Mouse (Mus musculus): Measurements from ENCODE around the gene Rhbdd2. TPM values are rescaled to one million over a fixed set of nuclear protein-coding genes. Genes with fewer than 3 reads are reported as not detected.
A peak's percentile ranks its signal among the peaks of the same experiment; 100 is the strongest.
"Not testable (repeated sequence)": the region's sequence is repeated elsewhere in the genome, so short reads cannot be mapped to it uniquely, and the experiment has no call there.

Gene Rhbdd2
- 10 to 100 TPM; 17.8 to 27.3 (median 26.2) TPM for polyA plus RNA-seq (2017; shearing (Covaris generic))

- peak; percentile 98 for ATAC-seq
Measured at GRCm38 (mm10) chr5:135632117-135632796, at the start of gene Rhbdd2. TSS of gene Rhbdd2 (plus strand) at chr5:135632618.

DNA sequence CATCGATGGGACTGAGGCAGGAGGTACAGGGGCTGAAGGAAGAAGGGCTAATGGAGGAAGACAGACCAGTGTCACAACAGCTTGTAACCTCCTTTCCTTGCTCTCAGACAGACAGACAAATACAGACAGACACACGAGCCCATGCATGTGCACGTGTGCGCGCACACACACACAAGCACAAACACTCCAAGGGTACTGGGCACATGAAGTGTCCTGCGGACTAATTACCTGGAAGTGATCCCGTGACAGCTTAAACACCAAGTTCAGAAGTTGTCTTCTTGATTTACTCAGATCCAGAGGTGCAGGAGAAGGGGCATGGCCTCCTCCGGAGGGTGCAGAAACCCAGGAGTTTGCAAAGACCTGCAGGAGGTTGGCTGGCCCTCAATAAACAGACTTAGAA is 46.7 kb upstream of the Rhbdd2 start:
- ATAC-seq, result no peak

GRCm38 (mm10) chr5:135587764-135588163 is 44.7 kb upstream of the Rhbdd2 start:
- ATAC-seq, result no peak

DNA sequence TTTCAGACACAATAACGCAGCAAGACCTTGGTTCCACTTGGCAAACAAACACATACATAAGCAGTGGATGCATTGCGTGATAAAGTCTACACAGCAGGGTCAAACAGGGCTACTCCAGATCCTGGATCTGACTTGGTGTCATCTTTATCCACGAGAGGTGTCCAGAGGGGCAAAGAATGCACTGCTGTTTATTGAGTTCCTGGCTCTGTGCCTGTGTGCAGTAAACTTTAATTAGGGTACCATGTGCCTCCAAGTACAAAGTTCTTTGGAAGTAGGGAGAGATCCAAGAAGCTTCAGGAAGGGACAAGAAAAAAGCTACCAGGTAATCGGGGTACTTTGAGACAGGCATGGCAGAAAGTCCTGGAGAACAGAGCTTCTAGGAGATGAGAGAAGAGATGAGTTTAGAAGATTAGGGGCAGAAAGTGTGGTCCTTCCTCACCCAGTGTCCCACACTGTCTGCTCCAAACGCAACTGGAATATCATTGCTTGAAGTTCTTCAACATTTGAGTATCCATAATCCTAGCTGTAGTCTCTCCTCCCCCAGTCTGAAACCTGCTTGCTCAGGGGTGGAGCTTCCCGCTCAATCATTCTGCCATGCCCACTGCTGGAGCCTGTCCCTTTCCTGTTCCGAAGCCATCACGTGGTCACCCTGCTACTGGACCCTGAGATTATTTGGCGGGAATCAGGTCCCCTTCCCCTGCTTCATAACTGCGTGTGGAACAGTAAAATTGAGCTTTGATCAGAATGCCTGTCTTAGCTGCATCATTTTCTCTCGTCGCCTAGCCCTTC is 42.2 kb upstream of the Rhbdd2 start:
- ATAC-seq, result no peak

GRCm38 (mm10) chr5:135604643-135605042 is 27.8 kb upstream of the Rhbdd2 start:
- not testable (repeated sequence) for ATAC-seq

GRCm38 (mm10) chr5:135606717-135607116 is 25.7 kb upstream of the Rhbdd2 start:
- not testable (repeated sequence) for ATAC-seq

DNA sequence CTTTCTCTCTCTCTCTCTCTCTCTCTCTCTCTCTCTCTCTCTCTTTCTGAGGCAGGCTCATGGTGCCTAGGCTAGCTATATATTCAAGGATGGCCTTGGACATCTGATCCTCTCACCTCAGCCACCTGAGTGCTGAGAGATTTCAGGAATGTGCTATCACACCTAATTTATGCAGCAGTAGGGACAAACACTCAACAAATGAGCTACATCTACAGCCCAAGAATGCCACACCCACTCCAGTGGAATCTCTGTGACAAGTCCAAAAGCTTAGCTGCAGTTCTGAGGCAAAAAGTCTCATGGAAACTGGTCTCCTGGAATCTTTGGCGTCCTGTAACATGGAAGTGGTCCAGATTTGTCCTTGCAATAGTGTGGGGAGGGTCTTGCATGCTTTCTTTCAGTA is 24.8 kb upstream of the Rhbdd2 start:
- ATAC-seq, result no peak

DNA sequence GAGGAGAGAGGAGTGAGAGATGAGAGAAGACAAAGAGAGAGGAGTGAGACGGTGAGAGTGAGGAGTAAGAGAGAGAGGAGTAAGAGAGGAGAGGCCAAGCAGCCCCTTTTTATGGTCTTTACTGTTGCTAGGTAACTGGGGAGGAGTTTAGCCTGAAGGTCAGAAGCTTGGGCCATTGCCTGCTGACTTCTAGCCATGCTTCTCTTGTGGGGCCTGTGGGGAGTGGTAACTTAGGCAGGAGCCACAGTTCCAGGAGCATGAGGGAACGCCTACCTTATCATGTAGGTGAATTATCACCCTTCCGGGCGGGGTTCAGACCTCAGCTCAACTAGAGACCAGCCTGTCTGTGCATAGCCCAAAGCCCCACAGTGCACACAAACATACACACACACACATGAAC is 22.6 kb upstream of the Rhbdd2 start:
- ATAC-seq, result no peak

GRCm38 (mm10) chr5:135619741-135620140 is 12.7 kb upstream of the Rhbdd2 start:
- ATAC-seq, result not testable (repeated sequence)

DNA sequence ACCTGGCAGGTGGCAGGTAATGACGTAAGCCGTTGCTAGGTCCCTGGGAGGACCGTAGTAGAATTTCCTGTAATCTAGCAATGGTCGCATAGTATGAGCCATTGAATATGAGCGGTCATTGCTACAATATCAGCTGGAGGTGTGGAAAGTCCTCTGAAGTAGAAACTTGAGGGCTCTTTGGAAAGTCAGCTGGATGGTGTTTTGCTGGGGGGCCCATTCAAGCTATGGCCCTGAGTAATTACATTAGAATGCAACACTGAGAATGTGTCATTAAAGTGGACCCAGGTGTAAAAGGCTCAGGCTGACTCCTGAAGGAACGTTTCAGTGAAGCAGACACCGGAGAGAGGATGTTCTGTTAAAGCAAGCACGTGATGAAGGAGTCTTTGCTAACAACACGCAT is 11.9 kb upstream of the Rhbdd2 start:
- no peak for ATAC-seq

GRCm38 (mm10) chr5:135621725-135622124 is 10.7 kb upstream of the Rhbdd2 start:
- no peak for ATAC-seq

GRCm38 (mm10) chr5:135623006-135623563 is 9.3 kb upstream of the Rhbdd2 start:
- ATAC-seq, result no peak

DNA sequence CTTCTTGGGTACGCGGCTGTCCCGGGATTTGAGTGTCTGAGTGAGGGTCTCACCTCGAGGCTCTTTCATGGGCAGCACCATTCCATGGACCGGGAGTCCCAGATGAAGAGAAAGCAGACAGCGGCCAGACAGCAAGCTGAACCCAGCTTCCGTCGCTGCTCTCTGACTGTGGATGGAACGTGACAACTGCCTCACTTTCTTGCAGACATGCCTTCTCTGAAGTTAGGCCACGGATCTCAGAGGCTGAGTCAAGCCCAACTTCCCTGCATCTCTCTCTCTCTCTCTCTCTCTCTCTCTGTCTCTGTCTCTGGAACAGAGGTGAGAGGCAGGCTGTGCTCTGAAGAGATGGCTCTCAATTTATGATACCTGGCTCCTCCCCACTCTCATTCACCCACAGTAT is 3.5 kb upstream of the Rhbdd2 start:
- ATAC-seq, result no peak

- ATAC-seq, result no peak
Measured at GRCm38 (mm10) chr5:135629401-135629800, 3.0 kb upstream of the Rhbdd2 start.

- ATAC-seq, result no peak
Measured at GRCm38 (mm10) chr5:135630598-135630997, 1.8 kb upstream of the Rhbdd2 start.

GRCm38 (mm10) chr5:135632797-135633144 is 353 bp downstream of the Rhbdd2 start:
- ATAC-seq, result peak; percentile 67

- ATAC-seq, result no peak
Measured at GRCm38 (mm10) chr5:135639760-135640458, 7.5 kb downstream of the Rhbdd2 start.

GRCm38 (mm10) chr5:135640459-135640789 is 8.0 kb downstream of the Rhbdd2 start:
- ATAC-seq, result no peak

- no peak for ATAC-seq
Measured at GRCm38 (mm10) chr5:135641028-135641427, 8.6 kb downstream of the Rhbdd2 start.

- ATAC-seq, result no peak
Measured at GRCm38 (mm10) chr5:135642686-135643551, 10.5 kb downstream of the Rhbdd2 start.

GRCm38 (mm10) chr5:135643552-135643842 is 11.1 kb downstream of the Rhbdd2 start:
- no peak for ATAC-seq

- no peak for ATAC-seq
Measured at GRCm38 (mm10) chr5:135643869-135644268, 11.5 kb downstream of the Rhbdd2 start.

GRCm38 (mm10) chr5:135645330-135645729 is 12.9 kb downstream of the Rhbdd2 start:
- no peak for ATAC-seq

Data from inflammation-experienced regulatory T-cells, adult 6 months (primary cell).